Mouse (Mus musculus) hindbrain, embryonic 14.5 days (tissue): Measurements from ENCODE around the gene Zic3. TPM values are rescaled to one million over a fixed set of nuclear protein-coding genes. Genes with fewer than 3 reads are reported as not detected.
A peak's percentile ranks its signal among the peaks of the same experiment; 100 is the strongest.

ENCODE experiments used
- ATAC-seq: fragments of 200-750 bp; cut with Nextera tagmentation; 2 replicates; pipeline ENCODE4 v1.8.0; 2017; ENCODE audit warnings: moderate number of reproducible peaks, mild to moderate bottlenecking, moderate TSS enrichment, moderate library complexity; ENCODE audit not compliant: low FRiP score
- DNase-seq: peaks from one replicate; pipeline ENCODE4 v3.0.0-alpha.2; 2015; ENCODE audit warnings: low spot score
- H3K27ac ChIP-seq: fragments of 300-500 bp; sonication (generic); 2 replicates; pipeline ENCODE4 v1.5.1; 2014; ENCODE audit warnings: mild to moderate bottlenecking, moderate library complexity
- H3K27me3 ChIP-seq: fragments of 300-500 bp; sonication (generic); 2 replicates; pipeline ENCODE4 v1.6.1; 2014; ENCODE audit warnings: mild to moderate bottlenecking, low read length, mixed read lengths; ENCODE audit not compliant: control insufficient read depth, insufficient read depth
- H3K36me3 ChIP-seq: fragments of 300-500 bp; sonication (generic); replicated peaks from 2 replicates; pipeline ENCODE4 v1.6.1; 2014; ENCODE audit not compliant: control insufficient read depth, insufficient read depth
- H3K4me1 ChIP-seq: fragments of 300-500 bp; sonication (generic); replicated peaks from 2 replicates; pipeline ENCODE4 v1.6.1; 2014; ENCODE audit warnings: antibody characterized with exemption, low read length, mixed read lengths; ENCODE audit not compliant: control insufficient read depth, insufficient read depth
- H3K4me2 ChIP-seq: fragments of 300-500 bp; sonication (generic); replicated peaks from 2 replicates; pipeline ENCODE4 v1.6.1; 2014; ENCODE audit warnings: mild to moderate bottlenecking, moderate library complexity
- H3K4me3 ChIP-seq: fragments of 300-500 bp; sonication (generic); replicated peaks from 2 replicates; pipeline ENCODE4 v1.5.1; 2014; ENCODE audit warnings: mild to moderate bottlenecking, low read length
- H3K9ac ChIP-seq: fragments of 300-500 bp; sonication (generic); 2 replicates; pipeline ENCODE4 v1.6.1; 2014
- H3K9me3 ChIP-seq: fragments of 300-500 bp; sonication (generic); 2 replicates; pipeline ENCODE4 v1.6.1; 2016; ENCODE audit warnings: low read length; ENCODE audit not compliant: control insufficient read depth
- WGBS: fragments of 180-500 bp; shearing (Covaris S2); extraction: QIAGEN DNeasy Blood & Tissue Kit; methylation state at CpG from one replicate; pipeline ENCODE4 v1.1.7; 2014; 5-methylcytosine and 5-hydroxymethylcytosine counted together
- polyA plus RNA-seq: library from polyadenylated mRNA; unstranded; fragments of >200 nt; fragmentation: Nextera tagmentation; extraction: Ambion mirVana; gene quantifications from 2 replicates; pipeline ENCODE4 v1.2.1, GENCODE M21; 2014

Zic3 gene
- polyA plus RNA-seq, result 17.1 and 18.9 TPM in 2 replicates

- H3K36me3 ChIP-seq, result no peaks in the 10 kb centered on the region
- no peak within 1 kb of the TSS for H3K4me3 ChIP-seq
- no peak within 1 kb of the TSS for H3K27ac ChIP-seq
- no peak within 1 kb of the TSS for H3K4me2 ChIP-seq
- no peaks in the 10 kb centered on the region for H3K4me1 ChIP-seq
- no peak for ATAC-seq
- H3K9ac ChIP-seq, result no peak within 1 kb of the TSS
- H3K9me3 ChIP-seq, result no peaks in the 10 kb centered on the region
- H3K27me3 ChIP-seq, result peaks cover 55% of the 10 kb centered on the region
- 83% methylated on average over 2 of the region's 2 CpGs for WGBS
- no peak for DNase-seq
These were observed at the start of gene Zic3 for GRCm38 (mm10) chrX:58022400-58022799. TSS of gene Zic3 (plus strand) at chrX:58022700.

- Histone ChIP-seq H3K4me3 (no peak overlapping the region), H3K36me3 (no peaks in the 10 kb centered on the region), H3K4me2 (no peak overlapping the region), H3K27me3 (no peaks in the 10 kb centered on the region), H3K27ac (no peak overlapping the region), H3K9me3 (no peaks in the 10 kb centered on the region), H3K4me1 (no peaks in the 10 kb centered on the region), H3K9ac (no peak overlapping the region)
- DNase-seq, result no peak
- ATAC-seq, result no peak
- 86% methylated on average over 4 of the region's 4 CpGs for WGBS
These were observed 40.1 kb upstream of the Zic3 start for GRCm38 (mm10) chrX:57982351-57982750.

- Histone ChIP-seq H3K27ac (no peak overlapping the region), H3K27me3 (no peaks in the 10 kb centered on the region), H3K9ac (no peak overlapping the region), H3K4me3 (no peak overlapping the region), H3K4me2 (no peak overlapping the region), H3K36me3 (no peaks in the 10 kb centered on the region), H3K4me1 (no peaks in the 10 kb centered on the region), H3K9me3 (no peaks in the 10 kb centered on the region)
- 36% methylated on average over 10 of the region's 10 CpGs for WGBS
- DNase-seq (peak; percentile 26), ATAC-seq (no peak)
These were observed 34.9 kb upstream of the Zic3 start for GRCm38 (mm10) chrX:57987455-57988109.

GRCm38 (mm10) chrX:58013391-58013790, 9.1 kb upstream of the Zic3 start:
- Histone ChIP-seq H3K4me1 (no peaks in the 10 kb centered on the region), H3K9ac (no peak overlapping the region), H3K4me3 (no peak overlapping the region), H3K27me3 (peaks cover 35% of the 10 kb centered on the region), H3K4me2 (no peak overlapping the region), H3K36me3 (no peaks in the 10 kb centered on the region), H3K27ac (no peak overlapping the region), H3K9me3 (no peaks in the 10 kb centered on the region)
- no peak for ATAC-seq
- no peak for DNase-seq
- WGBS, result 71% methylated on average over 5 of the region's 5 CpGs

- Histone ChIP-seq H3K9me3 (no peaks in the 10 kb centered on the region), H3K36me3 (no peaks in the 10 kb centered on the region), H3K4me3 (no peak overlapping the region), H3K4me1 (no peaks in the 10 kb centered on the region), H3K4me2 (no peak overlapping the region), H3K27me3 (peaks cover 36% of the 10 kb centered on the region), H3K9ac (no peak overlapping the region), H3K27ac (no peak overlapping the region)
- 23% methylated on average over 12 of the region's 12 CpGs for WGBS
- DNase-seq (no peak), ATAC-seq (no peak)
These were observed 8.4 kb upstream of the Zic3 start for GRCm38 (mm10) chrX:58014093-58014492.

GRCm38 (mm10) chrX:58014761-58015160, 7.7 kb upstream of the Zic3 start:
- Histone ChIP-seq H3K4me1 (no peaks in the 10 kb centered on the region), H3K36me3 (no peaks in the 10 kb centered on the region), H3K27ac (no peak overlapping the region), H3K4me2 (no peak overlapping the region), H3K4me3 (no peak overlapping the region), H3K9me3 (no peaks in the 10 kb centered on the region), H3K9ac (no peak overlapping the region), H3K27me3 (peaks cover 36% of the 10 kb centered on the region)
- DNase-seq, result no peak
- ATAC-seq, result no peak
- 30% methylated on average over 13 of the region's 13 CpGs for WGBS

- WGBS, result 20% methylated on average over 29 of the region's 29 CpGs
- Histone ChIP-seq H3K36me3 (no peaks in the 10 kb centered on the region), H3K4me3 (0 out of 2 replicates have a peak overlapping the region, but pooled peaks have one; percentile 6), H3K9me3 (no peaks in the 10 kb centered on the region), H3K9ac (no peak overlapping the region), H3K27me3 (peaks cover 40% of the 10 kb centered on the region), H3K4me1 (no peaks in the 10 kb centered on the region), H3K4me2 (peak overlapping the region; percentile 36), H3K27ac (no peak overlapping the region)
- no peak for DNase-seq
- no peak for ATAC-seq
These were observed 7.1 kb upstream of the Zic3 start for GRCm38 (mm10) chrX:58015336-58015945.

- 20% methylated on average over 24 of the region's 24 CpGs for WGBS
- DNase-seq (no peak), ATAC-seq (peak; percentile 62; the same call in 1 of the 2 replicates)
- H3K4me3 ChIP-seq, result peak overlapping the region; percentile 19
- no peaks in the 10 kb centered on the region for H3K9me3 ChIP-seq
- H3K27me3 ChIP-seq, result peaks cover 52% of the 10 kb centered on the region
- H3K27ac ChIP-seq, result no peak overlapping the region
- 0 out of 2 replicates have a peak overlapping the region, but pooled peaks have one; percentile 11 for H3K9ac ChIP-seq
- H3K36me3 ChIP-seq, result no peaks in the 10 kb centered on the region
- no peaks in the 10 kb centered on the region for H3K4me1 ChIP-seq
- peak overlapping the region; percentile 46 for H3K4me2 ChIP-seq
These were observed 3.8 kb upstream of the Zic3 start for GRCm38 (mm10) chrX:58018720-58019119.

GRCm38 (mm10) chrX:58019257-58019953, 3.1 kb upstream of the Zic3 start:
- no peak for DNase-seq
- Histone ChIP-seq H3K27ac (peak overlapping the region; percentile 66), H3K36me3 (no peaks in the 10 kb centered on the region)

More at GRCm38 (mm10) chrX:58019257-58019953, 3.1 kb upstream of the Zic3 start:
- no peaks in the 10 kb centered on the region for H3K4me1 ChIP-seq
- peak overlapping the region; percentile 19 for H3K4me3 ChIP-seq
- H3K4me2 ChIP-seq, result peak overlapping the region; percentile 46
- H3K27me3 ChIP-seq, result peaks cover 50% of the 10 kb centered on the region
- no peaks in the 10 kb centered on the region for H3K9me3 ChIP-seq
- 0 out of 2 replicates have a peak overlapping the region, but pooled peaks have one; percentile 11 for H3K9ac ChIP-seq
- peak; percentile 71; the same call in 1 of the 2 replicates for ATAC-seq
- WGBS, result 19% methylated on average over 33 of the region's 33 CpGs
